Mouse (Mus musculus) G1E-ER4 (cell line): ENCODE data around the gene Glrx5. TPM values are rescaled to one million over a fixed set of nuclear protein-coding genes. Genes with fewer than 3 reads are reported as not detected.

Experiments used
- GATA1 ChIP-seq: IDR thresholded peaks from one replicate; pipeline ENCODE4 v1.8.0; 2012; ENCODE audit warnings: low read length, inconsistent platforms
- polyA plus RNA-seq: library from polyadenylated mRNA; stranded (reverse); fragments of >175 nt; gene quantifications from 2 replicates; pipeline ENCODE4 v1.2.3, GENCODE M21; 2012

Glrx5 gene
- polyA plus RNA-seq, result 314 and 423 TPM in 2 replicates

DNA sequence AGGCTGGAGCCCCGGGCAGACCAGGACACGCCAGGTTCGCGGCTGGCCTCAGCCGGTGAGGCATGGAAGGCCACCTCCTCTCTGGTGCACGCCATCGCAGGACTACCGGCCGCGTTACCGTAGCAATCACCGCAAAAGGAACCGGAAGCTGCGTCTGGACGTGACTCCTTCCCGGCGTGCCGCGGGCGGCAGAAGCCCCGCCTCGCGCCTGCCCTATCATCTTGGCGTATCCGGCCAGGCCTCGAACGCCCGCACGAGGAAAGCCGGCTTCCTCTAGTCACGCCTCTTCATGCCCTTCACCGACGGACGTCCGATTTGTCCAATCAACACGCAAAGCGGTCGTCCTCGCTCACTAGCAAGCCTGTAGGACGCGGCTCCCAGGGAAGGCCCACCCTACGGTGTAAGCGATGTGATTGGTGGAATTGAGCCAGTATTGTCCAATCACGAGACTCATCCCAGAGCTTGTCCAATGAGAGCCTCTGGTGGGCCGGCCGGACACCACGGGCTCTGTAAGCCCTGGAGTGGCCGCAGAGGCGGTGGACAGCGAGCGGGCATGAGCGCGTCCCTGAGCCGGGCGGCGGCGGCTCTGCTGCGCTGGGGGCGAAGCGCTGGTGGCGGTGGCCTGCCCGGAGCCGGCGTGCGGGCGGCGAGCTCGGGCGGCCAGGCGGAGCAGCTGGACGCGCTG lies at the start of gene Glrx5:
Glrx5 (plus strand) TSS at position 542 of the 685 bp plus-strand sequence.
- TF ChIP-seq GATA1, result no peak

DNA sequence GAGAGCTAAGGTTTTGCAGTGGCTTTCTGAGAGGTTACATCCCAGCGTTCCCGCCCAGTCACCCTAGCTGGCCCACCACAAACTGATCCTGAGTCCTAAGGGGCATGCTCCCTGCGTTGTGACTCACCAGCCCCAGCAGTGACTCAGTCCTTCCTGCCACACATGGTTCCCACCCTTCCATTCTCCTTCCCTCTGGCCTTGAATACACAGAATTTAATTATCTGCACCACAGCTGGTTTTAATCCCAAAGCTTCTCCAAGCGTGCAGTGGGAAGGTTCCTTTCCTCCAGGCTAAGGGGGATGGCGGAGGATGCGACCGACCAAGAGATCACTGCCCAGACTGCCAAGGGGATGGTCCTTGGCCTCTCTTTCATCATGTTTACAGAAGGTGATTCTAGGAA lies 49.0 kb upstream of the Glrx5 start:
- no peak for TF ChIP-seq GATA1

DNA sequence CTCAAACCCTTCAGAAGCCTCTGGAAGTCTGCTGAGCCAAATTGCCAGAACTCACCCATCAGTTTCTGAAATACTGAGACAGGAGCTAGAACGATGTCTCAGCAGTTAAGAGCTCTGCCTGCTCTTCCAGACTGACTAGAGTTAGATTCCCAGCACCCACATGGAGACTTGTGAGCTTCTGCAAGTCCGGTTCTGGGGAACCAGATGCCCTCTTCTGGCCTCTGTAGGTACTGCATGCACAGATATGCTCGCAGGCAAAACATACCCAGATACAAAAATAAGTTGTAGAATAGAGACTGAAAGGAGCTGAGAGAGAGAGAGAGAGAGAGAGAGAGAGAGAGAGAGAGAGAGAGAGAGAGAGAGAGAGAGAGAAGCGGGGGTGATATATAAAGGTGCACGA lies 47.4 kb upstream of the Glrx5 start:
- TF ChIP-seq GATA1, result no peak

DNA sequence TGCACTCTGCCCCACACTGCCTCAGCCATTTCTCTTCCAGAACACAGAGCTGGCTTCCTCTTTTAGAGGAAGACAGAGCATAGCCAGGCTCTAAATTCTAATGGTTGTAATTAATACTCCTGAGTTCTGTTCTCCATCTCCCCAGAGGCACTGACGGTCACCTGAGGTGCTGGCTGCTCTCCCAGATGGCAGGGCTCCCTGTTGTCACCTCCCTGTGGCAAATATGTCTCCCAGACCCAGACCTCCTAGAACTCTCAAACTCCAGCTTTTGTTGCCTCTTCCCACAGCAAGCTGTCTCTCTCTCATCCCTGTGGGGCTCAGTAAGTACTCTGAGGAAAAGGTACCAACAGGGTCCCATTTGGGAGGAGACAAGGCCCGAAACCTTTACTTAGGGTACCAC lies 46.5 kb upstream of the Glrx5 start:
- no peak for TF ChIP-seq GATA1

DNA sequence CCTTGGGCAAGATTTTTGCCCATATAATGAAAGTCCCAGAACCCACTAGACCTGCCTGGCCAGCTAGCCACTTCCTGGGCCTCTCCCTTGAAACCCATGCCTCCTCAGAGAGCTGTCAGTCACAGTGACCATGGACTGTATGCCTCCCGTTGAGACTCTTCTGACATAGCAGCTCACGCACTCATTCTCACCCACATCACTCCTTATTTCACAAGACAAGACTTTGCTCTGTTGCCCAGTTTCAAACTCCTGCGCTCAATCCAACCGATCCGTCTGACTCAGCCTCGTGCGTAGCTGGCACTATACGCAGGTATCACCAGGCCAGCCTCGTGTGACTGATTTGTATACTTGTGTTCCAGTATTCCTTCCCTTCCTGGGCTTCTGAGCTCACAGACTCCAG lies 45.7 kb upstream of the Glrx5 start:
- TF ChIP-seq GATA1, result no peak

DNA sequence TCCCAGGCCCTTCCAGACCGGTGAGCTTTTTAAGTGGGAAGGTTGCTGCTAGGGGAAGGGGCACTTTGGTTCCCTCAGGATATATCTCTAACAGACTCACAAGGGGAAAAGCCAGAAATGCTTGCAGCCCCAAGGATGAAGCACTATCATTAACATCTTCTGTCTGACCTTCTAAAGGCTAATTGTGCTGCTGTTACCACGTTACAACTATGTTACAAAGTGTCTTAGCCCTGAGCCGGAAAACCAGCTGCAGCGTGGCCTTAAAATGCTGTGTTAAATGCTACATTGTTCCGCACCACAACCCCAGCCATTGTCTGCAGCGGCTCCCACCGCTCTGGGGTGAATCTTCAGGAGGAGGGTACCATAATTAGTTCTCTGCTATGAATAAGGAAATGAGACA lies 44.6 kb upstream of the Glrx5 start:
- no peak for TF ChIP-seq GATA1

DNA sequence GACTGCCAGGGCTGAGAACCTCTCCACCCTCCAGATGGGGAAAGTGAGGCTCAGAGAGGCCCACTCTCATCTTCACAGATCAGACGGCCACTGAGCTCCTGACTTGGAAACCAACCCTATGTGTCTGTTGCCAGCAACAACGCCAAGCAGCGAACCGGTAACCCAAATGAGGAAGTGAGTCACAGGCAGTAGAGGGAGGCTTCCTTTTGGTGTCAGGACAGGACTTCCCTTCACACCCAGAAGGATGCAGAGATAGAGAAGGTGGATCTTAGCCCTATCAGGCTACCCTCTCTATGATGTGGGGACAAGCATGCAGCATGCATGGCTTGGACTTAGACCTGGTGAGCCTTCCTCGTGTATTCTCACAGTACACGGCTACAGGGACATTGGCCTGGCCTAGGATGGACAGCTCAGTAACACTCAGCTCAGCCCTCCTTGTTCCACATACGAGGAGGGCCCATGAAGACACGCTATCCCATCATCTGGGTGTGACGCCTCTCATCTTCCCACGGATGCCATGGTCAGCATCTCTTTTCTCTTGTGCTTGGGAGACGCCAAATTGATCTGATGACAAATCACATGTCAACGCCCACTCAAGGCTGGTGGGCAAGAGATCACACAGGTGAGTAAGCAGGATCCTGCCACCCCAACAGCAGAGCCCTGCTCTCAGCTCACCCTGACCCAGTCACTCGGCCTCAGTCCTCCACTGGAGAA lies 41.6 kb upstream of the Glrx5 start:
- TF ChIP-seq GATA1, result no peak

DNA sequence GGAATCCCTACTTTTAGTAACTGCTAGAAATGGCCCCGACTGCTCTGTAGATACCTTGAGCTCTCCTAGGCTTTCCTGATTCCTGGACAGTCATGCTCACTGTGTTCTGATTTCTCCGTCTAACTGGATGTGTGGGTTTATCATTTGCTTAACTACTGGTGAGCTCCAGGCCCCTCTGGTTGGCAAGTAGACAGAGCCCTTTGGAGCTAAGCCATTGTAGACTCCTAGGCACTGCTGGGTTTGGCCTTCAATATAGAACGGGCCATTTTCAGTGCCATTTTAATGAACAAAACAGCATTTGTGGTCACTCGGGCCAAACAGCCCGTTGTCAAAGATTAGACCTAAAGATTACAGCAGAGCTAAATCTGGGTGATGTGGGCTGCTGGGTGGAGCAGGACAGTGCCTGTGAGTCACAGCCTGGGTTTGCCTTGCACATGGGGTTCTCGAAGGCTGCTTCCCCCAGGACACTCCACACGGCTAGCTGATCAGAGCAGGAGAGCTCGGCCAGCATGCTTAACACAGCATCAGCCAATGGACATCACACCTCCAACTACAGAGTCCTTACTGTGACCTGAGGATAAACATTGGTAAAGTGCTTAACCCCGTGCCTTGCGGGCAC lies 40.3 kb upstream of the Glrx5 start:
- TF ChIP-seq GATA1, result no peak

DNA sequence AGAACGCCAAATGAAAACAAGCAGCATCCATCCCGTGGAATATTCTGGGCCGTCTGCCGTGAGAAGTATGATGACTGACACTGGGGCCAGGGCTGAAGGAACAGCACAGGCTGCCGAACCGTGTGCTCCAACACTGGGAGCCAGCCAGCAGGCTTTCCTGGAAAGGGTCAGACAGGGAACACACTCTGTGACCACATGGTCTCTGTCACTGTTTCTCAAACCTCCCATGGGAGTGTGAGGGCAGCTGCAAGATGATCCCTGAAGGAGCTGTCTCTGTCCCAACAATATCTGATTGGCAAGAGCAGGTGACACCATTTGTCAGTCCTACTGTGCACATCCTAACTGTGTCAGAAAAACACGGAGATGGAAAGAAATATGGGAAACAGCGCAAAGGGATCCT lies 39.6 kb upstream of the Glrx5 start:
- no peak for TF ChIP-seq GATA1

DNA sequence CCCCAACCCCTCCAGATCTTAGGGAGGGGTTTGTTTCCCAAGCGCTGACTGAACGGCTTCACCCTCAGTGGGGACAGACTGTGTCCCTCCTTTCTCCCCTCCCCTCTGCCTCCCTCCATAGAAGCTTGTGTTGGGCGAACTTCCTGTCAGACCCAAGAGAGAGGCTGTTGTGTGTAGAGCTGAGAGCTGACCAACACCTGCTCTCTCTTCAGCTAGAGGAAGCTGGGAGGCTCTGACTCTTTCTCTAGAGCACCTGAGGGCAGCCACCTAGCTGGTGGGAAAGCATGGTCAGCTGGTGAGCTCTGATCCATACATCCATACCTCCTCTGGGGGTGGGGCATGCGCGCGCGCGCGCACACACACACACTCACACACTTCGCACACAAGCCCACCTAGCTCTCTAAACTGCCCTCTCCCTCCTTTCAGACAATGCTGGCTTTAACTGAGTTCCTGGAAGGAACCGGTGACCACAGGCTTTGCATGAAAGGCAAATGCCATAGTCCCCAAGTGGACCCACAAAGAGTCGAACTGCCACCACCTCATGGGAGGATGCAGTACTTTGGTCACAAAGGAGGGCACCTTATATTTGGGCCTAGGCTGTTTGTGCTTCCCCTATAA lies 37.1 kb upstream of the Glrx5 start:
- TF ChIP-seq GATA1, result no peak

DNA sequence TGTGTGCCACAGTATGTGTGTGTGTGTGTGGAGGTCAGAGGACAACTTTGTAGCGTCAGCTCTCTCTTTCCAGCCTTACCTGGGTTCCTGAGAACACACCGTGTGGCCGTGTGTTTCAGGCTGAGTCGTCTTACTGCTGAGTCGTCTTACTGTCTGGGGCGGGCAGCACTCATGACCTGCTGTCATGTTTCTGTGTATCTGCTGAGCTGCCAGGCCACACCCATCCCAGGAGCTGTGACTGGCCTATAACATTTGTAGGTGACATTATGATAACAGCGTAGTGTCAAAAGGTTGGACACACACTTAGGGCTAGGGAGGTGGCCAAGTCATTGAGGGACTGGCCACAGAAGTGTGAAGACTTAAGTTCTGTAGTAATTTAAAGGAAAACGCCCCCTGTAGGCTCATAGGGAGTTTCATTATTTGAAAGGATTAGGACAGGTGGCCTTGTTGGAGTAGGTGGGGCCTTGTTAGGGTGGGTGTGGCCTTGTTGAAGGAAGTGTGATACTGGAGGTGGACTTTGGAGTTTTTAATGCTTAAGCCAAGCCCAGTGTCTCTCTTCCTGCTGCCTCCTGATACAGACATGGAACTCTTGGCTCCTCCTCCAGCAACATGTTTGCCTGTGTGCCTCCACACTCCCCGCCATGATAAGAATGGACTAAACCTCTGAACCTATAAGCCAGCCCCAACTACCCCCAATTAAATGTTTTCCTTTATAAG lies 36.3 kb upstream of the Glrx5 start:
- TF ChIP-seq GATA1, result no peak

DNA sequence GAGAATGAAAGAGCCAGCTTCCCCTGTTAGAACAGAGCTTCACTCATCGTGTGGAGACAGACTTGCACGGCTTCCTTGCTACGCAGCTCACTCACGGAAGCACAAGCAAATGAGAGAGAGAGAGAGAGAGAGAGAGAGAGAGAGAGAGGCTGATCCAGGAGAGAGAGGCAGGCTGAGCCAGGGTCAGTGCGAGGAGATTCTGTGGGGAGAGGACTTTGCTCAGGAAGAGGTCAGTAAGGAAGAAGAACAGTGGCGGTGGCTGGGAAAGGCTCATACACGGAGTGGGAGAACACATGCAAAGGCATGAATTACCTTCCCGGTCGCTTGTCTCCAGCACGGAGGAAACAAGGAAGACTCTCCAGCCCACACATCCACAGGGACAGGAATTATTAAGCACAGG lies 35.3 kb upstream of the Glrx5 start:
- TF ChIP-seq GATA1, result no peak

DNA sequence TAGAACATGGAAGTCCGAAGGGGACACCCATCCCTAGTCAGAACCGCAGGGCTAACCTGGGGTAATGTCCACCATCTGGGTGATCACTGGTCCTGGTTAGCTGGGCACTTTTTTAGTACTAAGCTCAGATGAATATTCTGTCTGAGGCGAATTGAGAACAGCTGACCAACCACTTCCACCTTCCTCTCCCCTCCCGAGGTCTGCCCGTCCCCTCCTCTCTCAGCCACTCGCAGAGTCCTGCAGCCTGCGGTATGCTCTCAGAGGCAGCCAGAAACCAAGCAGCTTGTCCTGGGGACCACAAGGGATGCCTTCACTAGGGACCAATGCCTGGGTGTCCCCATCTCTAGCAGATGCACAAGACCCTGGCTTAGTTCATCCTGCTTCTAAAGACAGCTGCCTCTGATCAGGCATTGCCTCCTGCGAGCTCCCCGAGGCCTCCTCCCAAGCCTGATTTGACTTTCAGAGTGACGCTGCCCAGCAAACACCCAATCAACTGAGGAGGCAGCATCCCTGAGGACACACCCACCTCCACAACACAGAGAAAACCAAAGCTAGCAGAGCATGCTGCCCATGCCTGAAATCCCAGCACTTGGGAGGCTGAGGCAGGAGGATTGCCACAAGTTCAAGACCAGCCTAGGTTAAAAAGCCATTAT lies 34.7 kb upstream of the Glrx5 start:
- no peak for TF ChIP-seq GATA1

DNA sequence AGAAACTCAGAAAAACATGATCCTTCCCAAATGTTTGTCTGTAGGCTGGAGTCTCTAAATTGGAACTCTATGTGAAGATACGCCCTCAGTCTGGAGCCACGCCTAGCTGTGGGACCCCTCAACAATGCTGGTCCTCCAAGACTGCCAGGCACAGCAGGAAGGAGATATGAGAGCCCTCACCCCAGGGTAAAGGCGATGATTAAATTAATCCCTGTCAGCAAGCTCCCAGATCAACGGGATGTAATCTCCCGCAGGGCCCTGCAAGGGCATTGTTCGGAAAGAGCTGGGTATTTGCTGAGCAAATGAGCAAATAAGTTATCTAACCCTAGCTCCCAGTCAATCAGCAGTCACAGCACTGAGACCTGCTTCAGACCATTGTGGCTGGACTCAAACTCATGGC lies 33.9 kb upstream of the Glrx5 start:
- TF ChIP-seq GATA1, result no peak

DNA sequence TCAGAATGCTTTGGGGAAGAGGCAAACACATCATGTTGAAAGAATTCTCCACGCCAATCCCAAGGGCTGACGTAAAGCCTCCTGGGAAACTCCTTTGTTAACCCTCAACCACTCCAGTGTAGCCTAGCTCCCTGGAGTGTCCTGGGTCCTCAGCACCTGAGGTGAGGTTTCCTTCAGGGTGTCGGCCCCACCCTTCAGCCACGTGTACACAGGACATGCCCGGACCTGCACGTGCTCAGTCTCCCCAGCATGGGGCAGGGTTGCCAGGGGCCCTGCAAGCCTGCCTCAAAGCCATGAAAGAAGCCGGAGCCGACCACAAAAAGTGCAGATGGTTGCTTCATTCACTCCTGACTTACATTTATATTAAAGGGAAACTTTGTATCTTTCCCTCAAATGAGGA lies 33.3 kb upstream of the Glrx5 start:
- TF ChIP-seq GATA1, result no peak
